ENCODE assay signal across 8 mouse cellular contexts in genomic region chr15:7563726-7564125, GRCm38 (mm10).
DNase-seq lines count a peak whose midpoint lies in the region; ATAC-seq lines count a peak whose summit lies in the region.

No protein-coding gene starts in this region.

- no peak for ATAC-seq in monocyte, adult 5-6 weeks (replicated peaks; ENCODE audit: insufficient number of reproducible peaks, low FRiP score, low TSS enrichment, poor library complexity, severe bottlenecking)

- peak; percentile 2 for DNase-seq in gastrocnemius, adult 18-20 months (ENCODE audit: low spot score)
- no peak for DNase-seq in gastrocnemius, postnatal 36 days
- peak; percentile 31 for DNase-seq in urinary bladder, adult 2 months (ENCODE audit: low spot score)
- DNase-seq in urinary bladder, postnatal 10 days (ENCODE audit: low spot score) = no peak
- peak; percentile 91 to 93 for DNase-seq in heart, postnatal 10 days
- DNase-seq in lung, postnatal 25 days (ENCODE audit: low spot score) = peak; percentile 7
- DNase-seq in spleen, postnatal 10 days (ENCODE audit: low spot score in 2 of 2) = no peak

- intact Hi-C loops in gastrocnemius, postnatal 36 days (cut with DNase I) = no loop called here
- intact Hi-C loops in heart, postnatal 10 days (cut with DNase I) = no loop called here

Comparison
In these comparisons a context has a peak if more than half of its experiments do, and no peak if none do; other contexts are left out.
1. DNase-seq: peak in gastrocnemius, adult 18-20 months (single experiment), urinary bladder, adult 2 months (single experiment), heart, postnatal 10 days (2 of 2) and lung, postnatal 25 days (single experiment); none in gastrocnemius, postnatal 36 days (0 of 2), urinary bladder, postnatal 10 days (single experiment) and spleen, postnatal 10 days (0 of 2).